Mouse (Mus musculus) MEL (cell line): Measurements from ENCODE around the gene Mtmr10.

ENCODE experiments used
- MYC ChIP-seq: IDR thresholded peaks from 2 replicates; pipeline ENCODE4 v1.6.1; 2011; ENCODE audit warnings: low read depth, mild to moderate bottlenecking, low read length, improper control_type of control experiment, moderate library complexity
- SIN3A ChIP-seq: IDR thresholded peaks from 2 replicates; pipeline ENCODE4 v1.6.1; 2012; ENCODE audit warnings: low read length, improper control_type of control experiment, inconsistent platforms
- ZC3H11A ChIP-seq: IDR thresholded peaks from 2 replicates; pipeline ENCODE4 v1.6.1; 2012; ENCODE audit warnings: low read depth, mild to moderate bottlenecking, inconsistent platforms, low read length, improper control_type of control experiment

GRCm38 (mm10) chr7:64239138-64239805 is 48.2 kb upstream of the Mtmr10 start:
- no peak for TF ChIP-seq MYC
- TF ChIP-seq SIN3A, result no peak
- TF ChIP-seq ZC3H11A, result no peak
